Mouse (Mus musculus) thymus, postnatal 0 days (tissue): ENCODE results near the gene Gm10142. TPM values are rescaled to one million over a fixed set of nuclear protein-coding genes. Genes with fewer than 3 reads are reported as not detected.
"Not testable (repeated sequence)": the region's sequence is repeated elsewhere in the genome, so short reads cannot be mapped to it uniquely, and the experiment has no call there.

ENCODE experiments used
- DNase-seq: peaks from one replicate; pipeline ENCODE4 v3.0.0-alpha.2; 2015; ENCODE audit warnings: low spot score
- polyA plus RNA-seq: library from polyadenylated mRNA; unstranded; fragments of >200 nt; fragmentation: Nextera tagmentation; extraction: Ambion mirVana; gene quantifications from 2 replicates; pipeline ENCODE4 v1.2.1, GENCODE M21; 2015

Gm10142 gene
- polyA plus RNA-seq = not detected in 2 replicates

DNA sequence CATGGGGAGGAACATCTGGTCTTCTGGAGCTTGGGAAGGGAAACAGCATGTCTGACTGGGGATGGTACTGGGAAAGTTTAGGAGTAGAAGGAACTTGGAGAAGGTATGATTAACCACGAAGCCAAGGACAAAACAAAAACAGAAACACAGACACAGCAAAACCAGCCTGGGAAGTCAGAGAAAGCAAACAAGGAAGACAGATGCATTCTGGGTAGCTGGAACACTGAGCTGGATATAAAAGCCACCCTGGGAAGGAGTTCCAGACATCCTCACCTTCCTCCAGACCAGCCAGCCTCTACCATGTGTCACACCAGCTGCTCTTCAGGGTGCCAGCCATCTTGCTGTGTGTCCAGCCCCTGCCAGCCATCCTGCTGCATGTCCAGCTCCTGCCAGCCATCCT lies at the start of gene Gm10142:
Gene Gm10142, plus strand, starts transcription at position 301 of the 400 bp plus-strand sequence.
- no peak for DNase-seq

DNA sequence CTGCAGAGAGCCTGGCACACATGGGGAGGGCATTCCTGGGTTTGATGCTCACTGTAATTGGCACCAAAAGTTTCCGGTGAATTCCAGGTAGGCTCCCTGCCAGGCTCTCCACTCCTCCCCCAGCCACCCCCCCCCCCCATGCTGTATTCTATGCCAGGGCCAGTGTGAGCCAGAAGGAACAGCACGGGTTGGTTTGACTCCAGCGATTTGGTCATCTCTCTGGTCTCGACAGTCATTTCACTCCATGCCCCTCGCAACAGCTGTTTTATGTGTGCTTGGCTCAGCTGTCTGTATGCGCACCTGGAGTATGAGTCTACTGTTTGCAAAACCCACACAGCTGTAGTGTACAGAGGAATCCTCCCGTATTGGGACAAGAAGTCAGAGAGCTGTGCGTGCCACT lies 49.3 kb upstream of the Gm10142 start:
- DNase-seq = no peak

DNA sequence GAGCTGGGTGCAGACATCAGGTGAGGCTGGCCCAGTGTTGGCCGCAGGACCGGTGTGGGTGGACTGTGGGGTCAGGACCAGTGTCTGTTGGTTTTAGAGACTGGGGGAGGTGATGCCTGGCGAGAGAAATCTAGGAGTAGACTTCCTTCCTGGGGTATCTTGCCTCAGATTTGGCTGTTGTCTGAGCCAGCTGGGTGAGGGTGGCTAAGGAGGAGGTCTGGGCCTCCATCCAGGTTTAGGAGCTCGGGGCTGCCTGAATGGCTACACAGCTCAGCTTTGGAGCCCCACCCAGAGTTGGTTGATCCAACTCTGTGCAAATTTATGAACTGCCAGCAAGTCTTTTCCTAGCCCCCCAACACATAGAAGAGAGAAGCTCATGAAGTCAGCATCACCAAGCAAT lies 48.2 kb upstream of the Gm10142 start:
- no peak for DNase-seq

DNA sequence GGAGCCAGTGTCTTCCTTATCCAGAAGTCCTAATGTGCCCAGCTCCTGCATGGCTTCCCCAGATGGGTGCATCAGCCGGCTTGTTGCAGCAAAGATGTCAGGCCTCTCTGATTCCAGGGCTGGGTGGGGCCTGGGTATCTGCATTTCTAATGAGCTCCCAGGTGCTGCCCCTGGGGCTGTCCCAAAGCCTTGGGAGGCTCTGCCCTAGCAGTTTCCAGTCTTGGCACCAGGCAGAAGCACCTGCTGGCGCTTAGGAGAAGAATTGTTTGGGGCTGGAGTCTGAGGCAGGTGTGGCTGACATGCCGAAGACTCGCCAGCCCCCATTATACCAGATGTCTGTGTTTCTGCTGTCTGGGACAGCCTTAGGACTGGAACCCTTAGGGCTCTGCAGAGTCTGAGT lies 44.9 kb upstream of the Gm10142 start:
- DNase-seq = no peak

DNA sequence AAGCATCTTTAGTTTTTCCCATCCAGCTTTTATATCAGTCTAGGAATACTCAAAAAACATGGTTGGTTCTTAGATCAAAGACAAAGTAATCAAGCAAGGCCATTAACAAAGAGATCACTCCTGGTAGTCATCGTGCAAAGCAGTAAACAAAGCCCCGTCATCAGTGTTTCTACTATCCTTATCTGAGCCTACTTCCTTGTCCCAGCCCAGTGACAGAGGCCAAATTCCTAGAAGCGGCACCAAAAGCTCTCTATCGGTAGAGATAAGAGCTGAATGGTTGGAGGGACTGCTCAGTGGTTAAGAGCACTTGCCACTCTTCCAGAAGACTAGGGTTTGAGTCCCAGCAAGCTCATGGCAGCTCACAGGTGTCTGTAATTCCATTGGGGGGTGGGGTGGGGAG lies 44.1 kb upstream of the Gm10142 start:
- DNase-seq = no peak

DNA sequence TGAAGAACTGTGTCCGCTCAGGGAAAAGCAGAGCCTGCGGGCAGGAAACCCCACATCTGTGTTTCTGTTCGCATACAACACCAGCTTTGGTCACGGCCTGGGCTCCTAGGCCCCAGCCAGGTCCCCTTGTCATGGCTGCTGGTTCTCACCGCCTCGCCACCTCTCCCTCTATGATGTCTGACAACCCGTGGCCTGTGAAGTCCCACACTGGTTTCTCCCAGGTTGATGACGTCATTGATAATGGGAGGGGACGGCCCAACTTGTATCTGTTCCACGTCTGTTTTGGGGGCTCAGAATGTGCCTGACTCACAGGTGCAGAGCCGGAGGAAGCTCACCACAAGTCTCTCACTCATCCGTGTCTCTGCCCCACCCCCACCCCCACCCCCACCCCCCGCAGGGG lies 41.8 kb upstream of the Gm10142 start:
- DNase-seq = peak; percentile 12

DNA sequence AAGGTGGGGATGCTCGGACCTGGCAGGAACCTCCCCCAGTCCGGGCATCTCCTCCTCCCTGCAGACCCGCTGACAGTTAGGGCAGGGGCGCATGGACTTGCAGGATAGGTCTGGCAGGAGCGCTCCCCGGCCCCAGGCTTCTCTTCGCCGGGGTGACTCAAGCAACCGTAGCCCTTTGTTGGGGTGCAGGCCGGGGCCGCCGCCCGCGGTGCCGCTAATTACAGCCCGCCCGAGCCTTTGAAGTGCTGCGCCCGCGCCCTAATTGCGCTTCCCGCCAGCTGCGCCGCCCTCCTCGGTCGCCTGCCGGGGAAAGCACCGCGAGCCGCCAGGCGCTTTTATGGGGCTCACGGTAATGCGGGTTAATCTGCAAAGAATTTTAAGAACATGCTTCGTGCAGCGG lies 38.0 kb upstream of the Gm10142 start:
- DNase-seq = no peak

DNA sequence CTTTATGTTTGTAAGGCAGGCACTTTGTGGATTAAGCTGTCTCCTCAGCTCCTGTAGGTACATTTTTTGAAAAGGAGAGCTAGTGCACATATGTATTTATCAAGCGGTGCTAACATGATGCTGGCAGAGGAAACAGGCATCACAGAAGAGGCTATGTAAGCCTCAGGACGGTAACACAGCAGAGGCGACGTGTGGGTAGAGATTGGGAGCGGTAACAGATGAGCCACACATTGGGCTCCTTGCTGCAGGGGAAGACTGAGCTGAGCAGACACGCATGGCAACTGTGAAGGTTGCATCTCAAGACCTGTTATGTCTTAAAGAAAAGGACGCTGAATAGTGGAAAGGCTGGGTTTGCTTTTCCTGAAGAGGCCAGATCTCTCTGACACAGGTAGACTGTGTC lies 32.6 kb upstream of the Gm10142 start:
- no peak for DNase-seq

DNA sequence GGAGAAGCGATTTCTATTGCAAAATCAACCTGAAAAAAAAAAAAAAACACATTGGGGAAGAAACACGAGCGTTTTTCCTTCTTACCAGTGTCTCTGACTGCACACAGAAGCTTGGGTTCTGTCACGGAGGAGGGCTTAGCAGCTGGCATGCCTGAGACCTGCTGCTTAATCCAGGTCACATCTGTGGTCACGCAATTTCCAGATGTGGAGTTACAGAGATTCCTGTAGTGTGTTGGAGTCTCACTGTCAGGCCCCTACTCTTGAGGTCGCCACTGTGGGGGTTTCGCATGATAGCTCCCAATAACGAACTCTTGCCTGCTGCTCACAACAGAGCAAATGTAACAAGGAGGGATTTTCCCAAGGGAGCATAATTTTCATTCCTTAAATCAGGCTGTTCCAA lies 31.4 kb upstream of the Gm10142 start:
- DNase-seq = no peak

DNA sequence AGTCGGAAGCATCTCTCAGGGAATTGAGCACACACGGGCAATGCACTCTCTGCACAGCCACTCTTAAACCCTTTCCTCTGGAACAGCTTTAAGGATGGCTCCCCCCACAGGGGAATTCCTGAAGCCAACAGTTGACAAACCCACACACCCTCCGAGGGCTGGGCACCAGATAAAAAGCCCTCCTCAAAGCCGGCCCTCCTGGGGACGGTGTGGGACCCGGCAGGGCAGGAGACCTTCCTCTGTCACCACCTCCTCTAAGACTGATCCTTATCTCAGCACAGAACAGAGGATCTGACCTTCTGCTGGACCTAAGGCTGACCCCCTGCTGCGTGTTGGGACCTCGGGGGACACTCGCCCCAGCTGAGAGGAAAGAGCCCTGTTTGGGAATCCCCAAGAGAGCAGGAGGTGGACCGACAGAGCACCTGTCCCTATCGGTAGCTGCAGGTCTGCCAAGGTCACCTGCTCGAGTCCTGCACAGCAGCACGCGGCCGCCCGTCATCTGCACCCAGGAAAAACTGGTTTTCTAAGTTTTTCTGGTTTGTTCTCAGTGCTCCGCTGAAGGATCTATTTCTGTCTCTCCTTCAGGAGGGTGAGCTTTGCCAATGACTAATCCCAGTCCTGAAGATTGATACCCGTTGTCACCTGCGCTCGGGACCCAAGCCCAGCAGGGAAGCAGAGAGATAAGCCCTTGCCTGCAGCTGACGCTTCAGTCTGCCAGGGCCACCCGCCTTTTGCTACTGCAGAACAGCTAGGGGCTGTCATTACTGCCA lies 29.5 kb upstream of the Gm10142 start, which contains the start of gene Tspear:
Gene Tspear, plus strand, starts transcription at position 675 of the 770 bp plus-strand sequence.
- no peak for DNase-seq

DNA sequence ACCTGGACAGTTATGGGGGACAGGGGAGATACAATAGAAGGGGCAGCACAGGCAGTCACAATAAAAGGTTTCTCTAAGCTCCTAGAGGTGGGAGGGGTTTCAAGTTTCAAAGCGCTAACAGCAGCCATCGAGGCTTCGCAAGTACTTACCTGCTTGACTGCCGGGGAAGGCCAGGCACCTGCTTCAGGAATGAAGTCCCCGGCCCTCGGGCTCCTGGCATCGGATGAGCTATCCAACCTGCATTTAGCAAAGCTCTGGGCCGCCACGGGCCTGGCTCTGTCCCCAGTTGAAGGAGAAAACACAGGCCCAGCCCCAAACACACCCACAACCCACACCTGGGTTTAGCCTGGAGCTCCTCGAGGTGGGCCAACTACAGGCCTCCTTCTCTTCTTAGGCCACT lies 28.6 kb upstream of the Gm10142 start:
- no peak for DNase-seq

DNA sequence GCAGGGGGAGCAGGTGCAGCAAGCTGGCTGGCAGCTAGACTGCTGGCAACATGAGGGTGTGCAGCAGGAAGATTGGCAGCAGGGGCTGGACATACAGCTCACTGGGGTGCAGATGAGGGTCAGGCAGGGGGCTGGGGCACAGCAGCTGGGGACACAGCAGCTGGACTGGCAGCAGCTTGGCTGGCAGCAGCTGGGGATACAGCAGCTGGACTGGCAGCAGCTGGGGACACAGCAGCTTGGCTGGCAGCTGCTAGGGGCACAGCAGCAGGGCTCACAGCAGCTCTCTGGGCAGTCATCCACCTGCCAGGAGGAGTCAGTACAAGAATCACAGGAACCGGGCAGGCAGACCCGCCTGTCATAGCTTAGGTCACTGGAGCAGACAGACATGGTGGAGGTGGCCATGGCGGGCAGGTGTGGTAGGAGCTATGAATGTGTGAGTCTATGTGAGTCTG lies 25.2 kb upstream of the Gm10142 start, which contains the start of gene Gm19402:
Gene Gm19402, minus strand, starts transcription at position 402 of the 452 bp plus-strand sequence.
- DNase-seq = not testable (repeated sequence)

DNA sequence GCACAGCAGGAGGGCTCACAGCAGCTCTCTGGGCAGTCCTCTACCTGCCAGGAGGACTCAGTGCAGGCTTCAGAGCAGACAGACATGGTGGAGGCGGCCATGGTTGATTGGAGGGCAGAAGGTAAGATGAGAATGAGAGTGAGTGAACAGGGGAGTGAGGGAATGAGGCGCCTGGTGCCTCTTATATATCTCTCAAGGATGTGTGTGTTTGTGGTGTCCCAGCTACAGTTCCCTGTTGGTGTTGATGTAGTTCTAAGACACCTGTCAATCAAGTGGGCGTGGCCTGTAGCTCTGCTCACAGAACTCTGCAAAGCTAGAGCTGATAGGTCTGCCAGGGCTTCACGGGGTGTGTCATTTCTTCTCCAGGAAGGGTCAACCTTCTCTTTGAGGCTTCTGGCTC lies 18.5 kb upstream of the Gm10142 start, which contains the start of gene Gm9508:
Gene Gm9508, minus strand, starts transcription at position 101 of the 400 bp plus-strand sequence.
- no peak for DNase-seq

DNA sequence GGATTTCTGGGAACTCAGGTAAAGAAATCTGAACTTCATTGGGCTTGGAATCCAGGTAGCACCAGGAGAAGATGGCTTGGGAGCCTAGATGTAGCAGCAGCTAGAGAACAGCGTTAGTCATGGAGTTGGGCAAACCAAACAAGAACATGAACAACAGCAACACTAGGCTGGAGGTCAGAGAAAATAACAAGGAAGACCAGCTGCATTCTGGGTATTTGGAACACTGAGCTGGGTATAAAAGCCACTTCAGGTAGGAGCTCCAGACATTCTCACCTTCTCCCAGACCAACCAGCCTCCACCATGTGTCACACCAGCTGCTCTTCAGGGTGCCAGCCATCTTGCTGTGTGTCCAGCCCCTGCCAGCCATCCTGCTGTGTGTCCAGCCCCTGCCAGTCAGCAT lies 9.3 kb upstream of the Gm10142 start, which contains the start of gene Gm10272:
Gene Gm10272, plus strand, starts transcription at position 301 of the 400 bp plus-strand sequence.
- no peak for DNase-seq

DNA sequence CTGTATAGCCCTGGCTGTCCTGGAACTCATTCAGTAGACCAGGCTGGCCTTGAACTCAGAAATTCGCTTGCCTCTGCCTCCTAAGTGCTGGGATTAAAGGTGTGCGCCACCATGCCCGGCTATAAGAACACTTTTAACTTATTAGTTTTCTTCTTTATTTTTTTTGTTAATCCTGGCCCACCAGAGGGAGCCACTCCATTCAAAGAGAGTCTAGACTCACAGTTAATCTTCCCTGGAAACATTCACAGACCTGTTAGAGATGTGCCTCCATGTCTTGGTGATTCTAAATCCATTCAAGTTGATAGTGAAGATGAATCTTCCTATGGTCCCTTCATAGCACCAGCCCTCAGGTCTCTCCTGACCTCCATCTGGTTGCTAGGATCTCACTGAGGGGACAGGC lies 5.8 kb upstream of the Gm10142 start:
- DNase-seq = no peak

DNA sequence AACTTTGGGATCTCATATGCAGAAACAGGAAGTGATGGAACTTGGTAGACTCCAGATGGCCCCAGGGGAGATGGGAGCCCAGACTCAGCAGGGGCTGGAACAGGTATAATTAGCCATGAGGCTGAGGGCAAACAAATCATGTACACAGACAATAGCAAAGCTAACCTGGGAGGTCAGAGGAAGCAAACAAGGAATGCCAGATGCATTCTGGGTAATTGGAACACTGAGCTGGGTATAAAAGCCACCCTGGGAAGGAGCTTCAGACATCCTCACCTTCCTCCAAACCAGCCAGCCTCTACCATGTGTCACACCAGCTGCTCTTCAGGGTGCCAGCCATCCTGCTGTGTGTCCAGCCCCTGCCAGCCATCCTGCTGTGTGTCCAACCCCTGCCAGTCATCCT lies 4.5 kb upstream of the Gm10142 start, which contains the start of gene Gm10024:
Gene Gm10024, plus strand, starts transcription at position 301 of the 400 bp plus-strand sequence.
- not testable (repeated sequence) for DNase-seq

DNA sequence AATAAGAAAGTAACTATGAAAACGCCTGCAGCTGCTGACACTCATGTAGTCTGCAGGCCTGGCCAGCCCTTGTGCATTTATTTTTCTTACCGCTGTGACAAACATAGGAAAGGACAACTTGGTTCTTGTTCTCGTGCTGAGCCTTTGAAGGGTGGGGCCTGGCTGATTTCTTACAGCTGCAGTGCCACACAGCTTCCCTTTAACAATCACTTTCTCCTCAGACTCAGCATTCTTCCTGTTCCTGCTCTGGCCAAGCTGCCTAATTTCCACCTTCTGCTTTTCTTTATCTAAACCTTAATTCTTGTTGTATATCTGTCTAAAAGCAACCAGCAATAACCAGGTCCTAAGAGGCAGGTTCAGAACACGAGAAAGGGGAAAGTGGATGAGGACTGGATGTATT lies 1.9 kb upstream of the Gm10142 start:
- DNase-seq = no peak

DNA sequence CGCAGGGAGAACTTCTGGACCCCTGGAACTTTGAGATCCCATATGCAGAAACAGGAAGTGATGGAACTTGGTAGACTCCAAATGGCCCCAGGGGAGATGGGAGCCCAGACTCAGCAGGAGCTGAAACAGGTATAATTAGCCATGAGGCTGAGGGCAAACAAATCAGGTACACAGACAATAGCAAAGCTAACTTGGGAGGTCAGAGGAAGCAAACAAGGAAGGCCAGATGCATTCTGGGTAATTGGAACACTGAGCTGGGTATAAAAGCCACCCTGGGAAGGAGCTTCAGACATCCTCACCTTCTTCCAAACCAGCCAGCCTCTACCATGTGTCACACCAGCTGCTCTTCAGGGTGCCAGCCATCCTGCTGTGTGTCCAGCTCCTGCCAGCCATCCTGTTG lies 4.7 kb downstream of the Gm10142 start, which contains the start of gene Krtap12-1:
Gene Krtap12-1, plus strand, starts transcription at position 301 of the 400 bp plus-strand sequence.
- DNase-seq = not testable (repeated sequence)

DNA sequence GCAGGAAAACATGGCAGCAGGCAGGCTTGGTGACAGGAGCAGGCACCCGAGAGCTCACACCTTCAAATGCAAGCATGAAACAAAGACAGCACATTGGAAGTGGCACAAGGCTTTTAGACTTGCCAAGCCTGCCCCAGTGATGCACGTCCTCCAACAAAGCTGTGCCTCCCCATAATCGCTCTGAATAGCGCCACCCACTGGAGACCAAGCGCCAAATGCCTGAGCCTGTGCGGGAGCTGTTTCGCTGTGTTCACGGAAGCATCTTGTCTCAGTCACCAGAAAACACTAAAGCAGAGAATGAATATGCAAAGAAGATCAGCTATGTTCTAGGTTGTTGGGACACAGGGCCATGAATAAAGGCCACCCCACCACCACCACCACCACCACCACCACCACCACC lies 9.2 kb downstream of the Gm10142 start:
- DNase-seq = no peak

DNA sequence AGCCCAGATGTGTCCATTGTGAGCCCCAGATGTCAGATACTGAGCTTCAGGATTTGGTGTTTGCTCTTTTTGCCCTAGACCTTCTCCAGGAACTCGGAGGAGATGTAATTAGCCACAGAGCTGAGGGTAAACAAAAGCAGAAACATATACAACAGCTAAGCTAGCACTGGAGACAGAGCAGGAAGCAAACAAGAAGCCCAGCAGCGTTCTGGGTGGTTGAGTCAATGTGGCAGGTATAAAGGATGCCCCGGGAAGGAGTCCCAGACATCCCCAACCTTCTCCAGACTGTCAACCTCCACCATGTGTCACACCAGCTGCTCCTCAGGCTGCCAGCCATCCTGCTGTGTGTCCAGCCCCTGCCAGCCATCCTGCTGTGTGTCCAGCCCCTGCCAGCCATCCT lies 10.6 kb downstream of the Gm10142 start, which contains the start of gene Gm10100:
Gene Gm10100, plus strand, starts transcription at position 301 of the 400 bp plus-strand sequence.
- no peak for DNase-seq

DNA sequence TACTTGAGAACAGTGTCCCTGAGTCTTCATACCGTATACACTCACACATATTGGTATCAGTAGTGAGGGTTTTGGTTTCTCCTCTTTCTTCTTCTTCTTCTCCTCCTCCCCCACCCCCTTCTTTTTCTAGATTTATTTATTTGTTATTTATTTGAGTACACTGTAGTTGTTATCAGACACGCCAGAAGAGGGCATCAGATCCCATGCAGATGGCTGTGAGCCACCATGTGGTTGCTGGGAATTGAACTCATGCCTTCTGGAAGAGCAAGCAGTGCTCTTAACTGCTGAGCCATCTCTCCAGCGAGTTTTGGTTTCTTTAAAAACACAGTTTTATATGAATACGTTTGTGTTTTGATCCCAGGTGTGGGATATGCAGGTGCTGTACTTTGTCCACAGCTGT lies 12.7 kb downstream of the Gm10142 start:
- DNase-seq = no peak

DNA sequence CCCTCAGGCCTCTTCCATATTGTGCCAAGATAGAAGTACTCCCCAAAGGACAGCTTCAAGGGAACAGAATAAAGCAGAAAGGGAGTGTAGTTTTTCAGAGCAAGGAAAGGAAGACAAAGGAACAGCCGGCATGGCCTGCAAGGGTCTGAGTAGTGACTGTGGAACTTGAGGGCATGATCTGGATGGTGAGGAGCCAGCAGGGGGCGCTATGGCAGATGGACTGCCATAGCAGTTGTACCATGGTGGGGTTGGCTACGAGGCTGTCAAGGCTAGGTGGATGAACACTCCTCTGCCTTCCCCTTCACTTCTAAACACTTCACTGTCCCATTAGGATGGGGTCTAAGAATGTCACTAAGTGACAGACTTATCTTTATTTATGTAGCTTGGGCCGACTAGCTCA lies 13.6 kb downstream of the Gm10142 start:
- DNase-seq = no peak

DNA sequence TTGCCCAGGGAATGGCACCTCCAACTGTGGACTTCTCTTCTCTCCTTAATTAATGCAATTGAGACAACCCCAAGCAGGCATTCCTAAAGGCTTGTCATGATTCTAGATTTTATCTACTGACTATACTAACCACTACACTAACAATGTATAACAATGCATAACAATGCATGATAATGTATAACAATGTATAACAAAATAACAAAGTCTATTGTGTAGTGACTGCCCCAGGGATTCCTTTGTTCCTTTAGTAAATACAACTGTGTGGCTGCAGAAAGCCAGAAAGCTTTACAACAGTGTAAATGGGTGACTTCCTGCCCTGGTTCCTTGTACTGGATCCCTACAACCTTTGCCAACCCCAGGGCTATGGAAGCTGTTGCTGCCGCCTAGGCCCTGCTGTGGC lies 20.3 kb downstream of the Gm10142 start:
- DNase-seq = no peak
